28 mouse cellular contexts compared by ENCODE assay signal in the genomic region with DNA sequence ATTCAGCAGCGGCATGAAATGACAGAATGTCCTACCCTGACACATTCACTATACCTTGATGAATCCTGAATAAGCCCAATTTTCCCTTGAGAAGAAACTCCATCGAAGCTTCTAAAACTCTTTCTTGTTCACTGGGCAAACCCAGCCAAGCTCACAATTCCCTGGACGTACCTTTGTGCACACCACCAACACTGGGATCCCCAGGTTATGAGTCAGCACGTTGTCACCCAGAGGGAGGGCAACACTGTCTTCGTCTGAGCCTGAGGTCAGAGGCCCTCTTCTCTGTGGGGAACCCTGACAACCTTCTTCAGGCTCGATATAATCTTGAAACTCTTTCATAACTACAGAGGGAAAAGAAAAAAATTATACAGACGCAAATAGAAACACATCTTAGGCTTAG.
"Had no signal": no experiment of that assay in that cellular context is flagged by ENCODE, and none has a peak within 500 bp of the region (broad histone marks: within the 10 kb centered on the region; RNA-seq: fewer than 3 reads in every experiment).

No protein-coding gene starts in this region.

- DNase-seq: left cerebral cortex, postnatal 4 days; liver; liver, embryonic 13.5 days; liver, postnatal 0 days; lung, adult 18-20 months; lung, adult 2 months; lung, embryonic 14.5 days; lung, postnatal 10 days; lung, postnatal 14 days; lung, postnatal 36 days; midbrain, embryonic 14.5 days had no signal

- H3K27me3 ChIP-seq: limb, embryonic 12.5 days; limb, embryonic 13.5 days; limb, embryonic 15.5 days; liver, embryonic 12.5 days; liver, embryonic 13.5 days; liver, embryonic 15.5 days; lung, embryonic 15.5 days; megakaryocyte, embryonic 14.5 days; midbrain, embryonic 12.5 days; midbrain, embryonic 13.5 days; midbrain, embryonic 15.5 days; neural tube, embryonic 12.5 days; neural tube, embryonic 13.5 days had no signal

- H3K4me3 ChIP-seq: limb, embryonic 10.5 days; limb, embryonic 12.5 days; limb, embryonic 13.5 days; limb, embryonic 15.5 days; liver, embryonic 12.5 days; liver, embryonic 13.5 days; liver, embryonic 15.5 days; lung, embryonic 15.5 days; megakaryocyte, embryonic 14.5 days; midbrain, embryonic 10.5 days; midbrain, embryonic 12.5 days; midbrain, embryonic 13.5 days; midbrain, embryonic 15.5 days; myocyte; neural tube, embryonic 12.5 days; neural tube, embryonic 13.5 days had no signal

- H3K9me3 ChIP-seq: limb, embryonic 10.5 days; limb, embryonic 12.5 days; limb, embryonic 13.5 days; limb, embryonic 15.5 days; liver, embryonic 12.5 days; liver, embryonic 13.5 days; liver, embryonic 15.5 days; lung, embryonic 15.5 days; megakaryocyte, embryonic 14.5 days; midbrain, embryonic 10.5 days; midbrain, embryonic 12.5 days; midbrain, embryonic 13.5 days; midbrain, embryonic 15.5 days; neural tube, embryonic 12.5 days; neural tube, embryonic 13.5 days had no signal

- H3K27ac ChIP-seq: limb, embryonic 10.5 days; limb, embryonic 12.5 days; limb, embryonic 13.5 days; limb, embryonic 15.5 days; liver, embryonic 12.5 days; liver, embryonic 13.5 days; liver, embryonic 14.5 days; liver, embryonic 15.5 days; lung, embryonic 15.5 days; macrophage; midbrain, embryonic 10.5 days; midbrain, embryonic 12.5 days; midbrain, embryonic 13.5 days; midbrain, embryonic 15.5 days; neural tube, embryonic 12.5 days; neural tube, embryonic 13.5 days had no signal

- H3K4me1 ChIP-seq: limb, embryonic 10.5 days; limb, embryonic 12.5 days; limb, embryonic 13.5 days; lung, embryonic 15.5 days; midbrain, embryonic 10.5 days; neural tube, embryonic 12.5 days had no signal
